8 mouse cellular contexts compared by ENCODE assay signal in the genomic region with DNA sequence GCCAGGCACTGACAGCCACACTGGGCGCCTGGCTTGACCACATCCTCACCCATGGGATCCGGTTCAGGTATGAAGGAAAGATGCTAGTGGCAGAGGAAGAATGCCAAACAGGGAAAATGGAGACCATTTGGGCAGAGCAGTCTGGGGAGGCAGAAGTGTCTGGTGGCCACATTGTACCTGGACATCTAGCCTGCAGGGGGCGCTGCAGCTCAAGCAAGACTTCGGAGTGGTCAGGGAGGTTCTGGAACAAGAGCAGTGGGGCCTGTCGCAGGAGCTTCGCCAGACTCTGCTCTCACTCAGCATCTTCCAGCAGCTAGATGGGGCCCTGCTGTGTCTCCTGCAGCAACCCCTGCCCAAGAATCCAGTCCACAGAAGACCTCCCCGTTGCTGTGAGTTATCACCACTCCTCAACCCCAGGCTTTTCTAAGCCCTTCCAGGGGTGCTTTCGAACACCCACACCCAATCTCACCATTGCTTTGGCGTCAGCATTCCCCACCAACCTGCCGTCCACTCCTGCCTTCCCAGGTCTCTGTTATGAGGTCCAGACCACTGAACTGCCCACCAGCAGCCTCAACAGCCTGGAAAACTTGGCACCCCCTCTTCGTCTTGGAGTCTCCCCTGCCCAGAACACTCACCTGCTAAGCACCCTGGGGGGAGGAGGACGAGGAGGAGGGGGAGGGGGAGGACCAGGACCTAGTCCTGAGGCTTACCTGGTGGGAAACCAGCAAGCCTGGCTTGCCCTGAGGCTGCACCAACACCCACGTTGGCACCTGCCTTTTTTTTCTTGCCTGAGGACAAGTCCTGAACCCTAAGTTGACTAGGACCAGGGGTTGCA. TPM values are rescaled to one million over a fixed set of nuclear protein-coding genes. Genes with fewer than 3 reads are reported as not detected.
DNase-seq lines count a peak whose midpoint lies in the region; ATAC-seq and TF ChIP-seq lines count a peak whose summit lies in the region.

No protein-coding gene starts in this region.

- peaks cover 12% of the 10 kb centered on the region for H3K79me2 ChIP-seq in MEL (ENCODE audit: control insufficient read depth, insufficient read depth, low read length, poor library complexity)

- peaks cover 1 to 10% of the 10 kb centered on the region in 2 experiments; a peak in 3 of 4 replicates for H3K36me3 ChIP-seq in MEL (ENCODE audit: control insufficient read depth in 1 of 2, insufficient read depth in 2 of 2, low read length in 2 of 2)

- 47% methylated on average over 13 of the region's 13 CpGs for WGBS in bone marrow, adult 2 months

- no peaks in the 10 kb centered on the region; a peak in 2 of 4 replicates for H3K4me1 ChIP-seq in MEL (ENCODE audit: control insufficient read depth in 1 of 2, insufficient read depth in 2 of 2, low read length in 2 of 2)
- no peaks in the 10 kb centered on the region; the same call in 1 of the 2 replicates for H3K4me1 ChIP-seq in bone marrow, adult 2 months (ENCODE audit: control insufficient read depth, insufficient read depth, low read length)
- no peaks in the 10 kb centered on the region for H3K4me1 ChIP-seq in embryonic fibroblast, embryonic 13.5 days (ENCODE audit: control insufficient read depth, insufficient read depth, low read length)

- TF ChIP-seq POLR2A in MEL (IDR thresholded peaks at IDR 0.05; ENCODE audit: control insufficient read depth in 1 of 2, insufficient read depth in 1 of 2, low read depth in 1 of 2, low read length in 2 of 2, poor library complexity in 1 of 2) = no peak
- TF ChIP-seq POLR2A in bone marrow, adult 2 months (IDR thresholded peaks at IDR 0.05; ENCODE audit: borderline replicate concordance, control insufficient read depth, low read depth, low read length) = no peak
- no peak for TF ChIP-seq POLR2A in embryonic fibroblast, embryonic 13.5 days (IDR thresholded peaks at IDR 0.05; ENCODE audit: low read depth, low read length)

- peak; percentile 61 for TF ChIP-seq RAD21 in MEL (IDR thresholded peaks at IDR 0.05; ENCODE audit: low read depth, low read length)

- H3K9me3 ChIP-seq in MEL (replicated peaks; ENCODE audit: insufficient read depth, low read length) = no peaks in the 10 kb centered on the region

- no peaks in the 10 kb centered on the region for H3K27me3 ChIP-seq in MEL (ENCODE audit: control insufficient read depth in 1 of 2, insufficient read depth in 2 of 2, low read length in 2 of 2)

- no peak overlapping the region for H3K27ac ChIP-seq in MEL (ENCODE audit: control insufficient read depth, low read depth, low read length)
- H3K27ac ChIP-seq in bone marrow, adult 2 months (ENCODE audit: control insufficient read depth, insufficient read depth, low read depth, low read length, poor library complexity) = no peak overlapping the region
- no peak overlapping the region for H3K27ac ChIP-seq in embryonic fibroblast, embryonic 13.5 days (ENCODE audit: insufficient read depth, low read length)

- peak; percentile 85 to 94 (median 93) for TF ChIP-seq CTCF in MEL (IDR thresholded peaks at IDR 0.05 in 2 of 3, conservative IDR thresholded peaks at IDR 0.05 in 1 of 3; ENCODE audit: control insufficient read depth in 1 of 3, insufficient read depth in 1 of 3, low read depth in 2 of 3, low read length in 3 of 3, poor library complexity in 1 of 3, severe bottlenecking in 1 of 3)
- peak; percentile 94 for TF ChIP-seq CTCF in bone marrow, adult 2 months (IDR thresholded peaks at IDR 0.05; ENCODE audit: control insufficient read depth, insufficient read depth, low read length)
- peak; percentile 87 for TF ChIP-seq CTCF in embryonic fibroblast, embryonic 13.5 days (IDR thresholded peaks at IDR 0.05; ENCODE audit: borderline replicate concordance, insufficient read depth, low read length)

- no peak for ATAC-seq in activated CD4-positive, CD25-positive, alpha-beta regulatory T cell, adult 4 months

- peak overlapping the region; percentile 86 for H3K9ac ChIP-seq in MEL (ENCODE audit: control insufficient read depth, low read depth, low read length, poor library complexity, severe bottlenecking)

- peak; percentile 84 for DNase-seq in MEL (ENCODE audit: low read depth, low spot score)
- DNase-seq in heart, postnatal 10 days = peak; percentile 73 to 90
- peak; percentile 91 to 94 for DNase-seq in kidney, postnatal 4 days
- peak; percentile 82 for DNase-seq in lung, postnatal 14 days
- DNase-seq in retina, postnatal 7 days (ENCODE audit: low read depth, low spot score) = peak; percentile 48

- intact Hi-C loops in heart, postnatal 10 days (cut with DNase I) = no loop called here

- H3K4me3 ChIP-seq in MEL (ENCODE audit: control insufficient read depth in 1 of 2, insufficient read depth in 1 of 2, low read depth in 2 of 2, low read length in 2 of 2) = peak overlapping the region; percentile 79 to 93
- H3K4me3 ChIP-seq in bone marrow, adult 2 months (replicated peaks; ENCODE audit: control insufficient read depth, low read depth, low read length) = no peak overlapping the region
- H3K4me3 ChIP-seq in embryonic fibroblast, embryonic 13.5 days (ENCODE audit: insufficient read depth, low read length) = peak overlapping the region; percentile 62; the same call in 1 of the 2 replicates

- TF ChIP-seq EP300 in MEL (IDR thresholded peaks at IDR 0.05; ENCODE audit: low read depth in 1 of 2, low read length in 2 of 2) = no peak

TF ChIP-seq in MEL, 35 proteins besides CTCF, POLR2A, EP300 and RAD21 (continues in another document):
- TF ChIP-seq CHD1 (IDR thresholded peaks at IDR 0.05; ENCODE audit: low read depth, low read length) (no peak), NELFE (IDR thresholded peaks at IDR 0.05; ENCODE audit: low read depth, low read length) (no peak), TCF12 (IDR thresholded peaks at IDR 0.05; ENCODE audit: low read depth, low read length) (no peak), HCFC1 (IDR thresholded peaks at IDR 0.05; ENCODE audit: low read depth, low read length) (0 out of 2 replicates have a peak, but pooled peaks have one; percentile 24), MAFK (IDR thresholded peaks at IDR 0.05; ENCODE audit: borderline replicate concordance, low read depth, low read length) (no peak), ZMIZ1 (IDR thresholded peaks at IDR 0.05; ENCODE audit: low read depth, low read length) (no peak), E2F4 (IDR thresholded peaks at IDR 0.05; ENCODE audit: borderline replicate concordance, low read depth, low read length) (no peak), CHD2 (IDR thresholded peaks at IDR 0.05; ENCODE audit: low read length) (no peak), ZNF384 (IDR thresholded peaks at IDR 0.05; ENCODE audit: low read depth, low read length) (no peak)

RNA-seq across cellular contexts. Expression of a gene that starts 1.1 kb away (rescaled TPM):
- total RNA-seq in MEL (2012; rRNA removed) = 91.3 and 93.7 TPM in 2 replicates
- polyA plus RNA-seq in MEL (2012; ENCODE audit: insufficient read depth in 1 of 2, insufficient read length in 2 of 2, low read depth in 1 of 2, low replicate concordance in 2 of 2, missing spikeins in 1 of 2) = 10 to 100 TPM in 1 of 2 experiments, not detected in 1; 63.8 TPM
- polyA plus RNA-seq in bone marrow, adult 2 months (2011; ENCODE audit: insufficient read depth, insufficient read length, low replicate concordance, missing spikeins) = 20.2 and 49.7 TPM in 2 replicates
- polyA plus RNA-seq in embryonic fibroblast, embryonic 13.5 days (2011; ENCODE audit: insufficient read length, low read depth, missing spikeins) = 41.9 and 42.7 TPM in 2 replicates
- total RNA-seq in heart, postnatal 10 days (2021) = 100 to 1,000 TPM; 111 to 125 TPM
- 10 to 100 TPM; 63.9 to 66.3 TPM for polyA plus RNA-seq in activated CD4-positive, CD25-positive, alpha-beta regulatory T cell, adult 4 months (2017; shearing (Covaris generic))

RNA-seq across cellular contexts. Expression of a gene that starts 6.4 kb away (rescaled TPM):
- total RNA-seq in MEL (2012; rRNA removed) = 2.2 and 2.5 TPM in 2 replicates
- 1 to 10 TPM in 1 of 2 experiments, not detected in 1; 4.8 TPM for polyA plus RNA-seq in MEL (2012; ENCODE audit: insufficient read depth in 1 of 2, insufficient read length in 2 of 2, low read depth in 1 of 2, low replicate concordance in 2 of 2, missing spikeins in 1 of 2)
- polyA plus RNA-seq in bone marrow, adult 2 months (2011; ENCODE audit: insufficient read depth, insufficient read length, low replicate concordance, missing spikeins) = 4.2 and 7.7 TPM in 2 replicates
- polyA plus RNA-seq in embryonic fibroblast, embryonic 13.5 days (2011; ENCODE audit: insufficient read length, low read depth, missing spikeins) = 1.2 and 1.9 TPM in 2 replicates
- total RNA-seq in heart, postnatal 10 days (2021) = 1 to 10 TPM; 1.9 to 2.1 TPM
- polyA plus RNA-seq in activated CD4-positive, CD25-positive, alpha-beta regulatory T cell, adult 4 months (2017; shearing (Covaris generic)) = 1 to 10 TPM in 1 of 2 experiments, under 1 TPM in 1; 0.52 to 1.0 TPM

RNA-seq across cellular contexts. Expression of a gene that starts 6.4 kb away (rescaled TPM):
- total RNA-seq in MEL (2012; rRNA removed) = 3.2 and 5.1 TPM in 2 replicates
- 1 to 10 TPM in 1 of 2 experiments, not detected in 1; 2.2 TPM for polyA plus RNA-seq in MEL (2012; ENCODE audit: insufficient read depth in 1 of 2, insufficient read length in 2 of 2, low read depth in 1 of 2, low replicate concordance in 2 of 2, missing spikeins in 1 of 2)
- polyA plus RNA-seq in bone marrow, adult 2 months (2011; ENCODE audit: insufficient read depth, insufficient read length, low replicate concordance, missing spikeins) = 1.1 and 2.5 TPM in 2 replicates
- 0.60 TPM in 1 of 2 replicates, not detected in the other for polyA plus RNA-seq in embryonic fibroblast, embryonic 13.5 days (2011; ENCODE audit: insufficient read length, low read depth, missing spikeins)
- total RNA-seq in heart, postnatal 10 days (2021) = 1 to 10 TPM; 2.3 to 2.7 TPM
- not detected for polyA plus RNA-seq in activated CD4-positive, CD25-positive, alpha-beta regulatory T cell, adult 4 months (2017; shearing (Covaris generic))

RNA-seq across cellular contexts. Expression of a gene that starts 7.5 kb away (rescaled TPM):
- total RNA-seq in MEL (2012; rRNA removed) = 167 and 209 TPM in 2 replicates
- 100 to 1,000 TPM in 1 of 2 experiments, not detected in 1; 150 TPM for polyA plus RNA-seq in MEL (2012; ENCODE audit: insufficient read depth in 1 of 2, insufficient read length in 2 of 2, low read depth in 1 of 2, low replicate concordance in 2 of 2, missing spikeins in 1 of 2)
- 20.6 and 29.6 TPM in 2 replicates for polyA plus RNA-seq in bone marrow, adult 2 months (2011; ENCODE audit: insufficient read depth, insufficient read length, low replicate concordance, missing spikeins)
- polyA plus RNA-seq in embryonic fibroblast, embryonic 13.5 days (2011; ENCODE audit: insufficient read length, low read depth, missing spikeins) = 28.0 TPM in 2 replicates
- total RNA-seq in heart, postnatal 10 days (2021) = 10 to 100 TPM; 13.4 to 15.8 TPM
- 10 to 100 TPM in 1 of 2 experiments, 1 to 10 TPM in 1; 8.7 to 12.5 TPM for polyA plus RNA-seq in activated CD4-positive, CD25-positive, alpha-beta regulatory T cell, adult 4 months (2017; shearing (Covaris generic))

RNA-seq across cellular contexts. Expression of a gene that starts 13.6 kb away (rescaled TPM):
- 35.0 and 42.4 TPM in 2 replicates for total RNA-seq in MEL (2012; rRNA removed)
- 10 to 100 TPM in 1 of 2 experiments, not detected in 1; 72.8 TPM for polyA plus RNA-seq in MEL (2012; ENCODE audit: insufficient read depth in 1 of 2, insufficient read length in 2 of 2, low read depth in 1 of 2, low replicate concordance in 2 of 2, missing spikeins in 1 of 2)
- 30.0 and 41.2 TPM in 2 replicates for polyA plus RNA-seq in bone marrow, adult 2 months (2011; ENCODE audit: insufficient read depth, insufficient read length, low replicate concordance, missing spikeins)
- polyA plus RNA-seq in embryonic fibroblast, embryonic 13.5 days (2011; ENCODE audit: insufficient read length, low read depth, missing spikeins) = 37.3 and 44.5 TPM in 2 replicates
- total RNA-seq in heart, postnatal 10 days (2021) = 10 to 100 TPM; 83.1 to 83.9 TPM
- polyA plus RNA-seq in activated CD4-positive, CD25-positive, alpha-beta regulatory T cell, adult 4 months (2017; shearing (Covaris generic)) = 10 to 100 TPM; 21.2 to 31.7 TPM
